Mouse (Mus musculus): ENCODE measurements around the gene Ide. TPM values are rescaled to one million over a fixed set of nuclear protein-coding genes. Genes with fewer than 3 reads are reported as not detected.

The Ide gene
- polyA plus RNA-seq, 1 experiment from 2014 or later = 30.5 TPM

DNA sequence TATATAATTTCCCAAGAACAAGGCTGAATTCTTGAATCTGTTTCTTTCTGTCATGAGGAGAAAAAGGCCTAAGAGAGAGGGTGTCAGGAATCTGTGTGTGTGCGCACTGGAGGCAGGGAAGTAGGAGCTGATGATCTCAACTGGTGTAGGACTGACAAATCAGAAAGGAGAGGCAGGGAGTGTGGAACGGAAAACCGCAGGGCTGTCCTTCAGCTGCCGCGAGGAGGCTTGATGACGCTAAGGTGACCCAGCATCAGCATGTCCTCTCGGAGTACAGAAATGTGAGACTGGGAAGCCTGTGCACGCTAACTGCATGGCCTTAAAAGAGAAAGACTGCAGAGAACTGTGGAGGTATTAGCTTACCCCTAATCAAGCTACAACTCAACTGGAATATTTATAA is 46.7 kb downstream of the Ide start:
- Histone ChIP-seq H3K4me1 (replicated peaks; ENCODE audit: control insufficient read depth, insufficient read depth, low read length) (no peaks in the 10 kb centered on the region), H3K27me3 (replicated peaks; ENCODE audit: control insufficient read depth, insufficient read depth, low read length) (no peaks in the 10 kb centered on the region), H3K36me3 (ENCODE audit: control insufficient read depth, insufficient read depth) (no peaks in the 10 kb centered on the region; the same call in 1 of the 2 replicates), H3K4me3 (ENCODE audit: low read depth, low read length) (no peak overlapping the region), H3K9ac (ENCODE audit: low read depth, low read length) (no peak overlapping the region), H3K9me3 (ENCODE audit: control insufficient read depth) (no peaks in the 10 kb centered on the region), H3K4me2 (replicated peaks; ENCODE audit: low read depth) (no peak overlapping the region), H3K27ac (ENCODE audit: low read depth, low read length) (no peak overlapping the region)
- no peak for ATAC-seq
- WGBS = 81% methylated on average over 8 of the region's 8 CpGs
- no peak for TF ChIP-seq CTCF (IDR thresholded peaks at IDR 0.05; ENCODE audit: low read depth)

GRCm38 (mm10) chr19:37284775-37285174 is 52.9 kb downstream of the Ide start:
- ATAC-seq = no peak
- 90% methylated on average over 9 of the region's 9 CpGs for WGBS
- no peaks in the 10 kb centered on the region for H3K9me3 ChIP-seq (ENCODE audit: control insufficient read depth)
- no peak for TF ChIP-seq CTCF (IDR thresholded peaks at IDR 0.05; ENCODE audit: low read depth)
- no peak overlapping the region for H3K27ac ChIP-seq (ENCODE audit: low read depth, low read length)
- H3K4me3 ChIP-seq (ENCODE audit: low read depth, low read length) = no peak overlapping the region
- H3K27me3 ChIP-seq (replicated peaks; ENCODE audit: control insufficient read depth, insufficient read depth, low read length) = no peaks in the 10 kb centered on the region
- no peaks in the 10 kb centered on the region for H3K4me1 ChIP-seq (replicated peaks; ENCODE audit: control insufficient read depth, insufficient read depth, low read length)
- H3K9ac ChIP-seq (ENCODE audit: low read depth, low read length) = no peak overlapping the region
- H3K4me2 ChIP-seq (replicated peaks; ENCODE audit: low read depth) = no peak overlapping the region
- peaks cover 40% of the 10 kb centered on the region; the same call in 1 of the 2 replicates for H3K36me3 ChIP-seq (ENCODE audit: control insufficient read depth, insufficient read depth)

- Histone ChIP-seq H3K4me2 (replicated peaks; ENCODE audit: low read depth) (no peak overlapping the region), H3K27me3 (replicated peaks; ENCODE audit: control insufficient read depth, insufficient read depth, low read length) (no peaks in the 10 kb centered on the region), H3K4me3 (ENCODE audit: low read depth, low read length) (no peak overlapping the region), H3K27ac (ENCODE audit: low read depth, low read length) (no peak overlapping the region), H3K36me3 (ENCODE audit: control insufficient read depth, insufficient read depth) (peaks cover 48% of the 10 kb centered on the region; the same call in 1 of the 2 replicates), H3K4me1 (replicated peaks; ENCODE audit: control insufficient read depth, insufficient read depth, low read length) (no peaks in the 10 kb centered on the region), H3K9ac (ENCODE audit: low read depth, low read length) (no peak overlapping the region), H3K9me3 (ENCODE audit: control insufficient read depth) (no peaks in the 10 kb centered on the region)
- TF ChIP-seq CTCF (IDR thresholded peaks at IDR 0.05; ENCODE audit: low read depth) = no peak
- 78% methylated on average over 6 of the region's 6 CpGs for WGBS
- no peak for ATAC-seq
These were observed 54.5 kb downstream of the Ide start for GRCm38 (mm10) chr19:37283166-37283565.

DNA sequence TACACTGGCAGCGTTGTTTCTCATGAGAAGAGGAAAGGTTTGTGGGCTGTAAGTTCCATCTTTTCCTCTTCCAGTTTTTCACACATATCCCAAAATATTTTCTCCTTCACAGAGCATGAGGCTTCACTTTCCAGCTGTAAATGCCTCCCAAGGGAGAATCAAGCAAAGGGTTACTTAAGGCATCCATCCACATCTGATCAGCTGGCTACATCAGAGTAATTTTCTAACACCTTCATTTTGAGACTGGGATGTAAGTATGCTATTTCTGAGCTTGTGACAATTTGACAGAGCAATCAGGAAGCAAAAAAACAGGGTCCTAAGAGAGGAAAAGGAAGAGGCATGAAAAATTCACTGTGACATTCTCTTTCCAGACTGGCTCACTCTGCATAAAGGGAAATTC is 55.9 kb downstream of the Ide start:
- Histone ChIP-seq H3K36me3 (ENCODE audit: control insufficient read depth, insufficient read depth) (peaks cover 62% of the 10 kb centered on the region), H3K4me1 (replicated peaks; ENCODE audit: control insufficient read depth, insufficient read depth, low read length) (no peaks in the 10 kb centered on the region), H3K4me3 (ENCODE audit: low read depth, low read length) (no peak overlapping the region), H3K27ac (ENCODE audit: low read depth, low read length) (no peak overlapping the region), H3K9ac (ENCODE audit: low read depth, low read length) (no peak overlapping the region), H3K9me3 (ENCODE audit: control insufficient read depth) (no peaks in the 10 kb centered on the region), H3K4me2 (replicated peaks; ENCODE audit: low read depth) (no peak overlapping the region), H3K27me3 (replicated peaks; ENCODE audit: control insufficient read depth, insufficient read depth, low read length) (no peaks in the 10 kb centered on the region)
- 86% methylated on average over 1 of the region's 1 CpGs for WGBS
- ATAC-seq = no peak
- TF ChIP-seq CTCF (IDR thresholded peaks at IDR 0.05; ENCODE audit: low read depth) = no peak

DNA sequence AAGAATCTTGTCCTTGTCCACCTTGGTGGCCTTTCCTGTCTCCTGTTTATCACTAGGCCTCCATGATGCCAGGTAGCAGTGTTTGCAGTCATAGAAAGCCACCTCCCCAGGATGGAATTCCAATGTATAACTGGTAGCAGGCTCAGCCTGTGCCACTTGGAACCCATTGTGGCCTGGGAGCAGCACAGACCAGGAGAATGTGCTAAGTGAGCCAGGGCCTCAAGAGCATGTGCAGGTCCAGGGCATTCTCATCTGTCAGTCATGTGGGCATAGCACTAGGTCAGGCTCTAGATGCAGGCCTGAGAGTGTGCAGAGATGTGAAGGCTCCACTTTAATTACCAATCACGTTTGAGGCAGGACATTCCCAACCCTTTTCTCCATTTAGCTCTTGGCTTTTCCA is 58.5 kb downstream of the Ide start:
- Histone ChIP-seq H3K27ac (ENCODE audit: low read depth, low read length) (no peak overlapping the region), H3K9me3 (ENCODE audit: control insufficient read depth) (no peaks in the 10 kb centered on the region), H3K4me3 (ENCODE audit: low read depth, low read length) (no peak overlapping the region), H3K36me3 (ENCODE audit: control insufficient read depth, insufficient read depth) (peaks cover 66% of the 10 kb centered on the region), H3K9ac (ENCODE audit: low read depth, low read length) (no peak overlapping the region), H3K27me3 (replicated peaks; ENCODE audit: control insufficient read depth, insufficient read depth, low read length) (no peaks in the 10 kb centered on the region), H3K4me2 (replicated peaks; ENCODE audit: low read depth) (no peak overlapping the region), H3K4me1 (replicated peaks; ENCODE audit: control insufficient read depth, insufficient read depth, low read length) (no peaks in the 10 kb centered on the region)
- no peak for TF ChIP-seq CTCF (IDR thresholded peaks at IDR 0.05; ENCODE audit: low read depth)
- 85% methylated on average over 1 of the region's 1 CpGs for WGBS
- no peak for ATAC-seq

DNA sequence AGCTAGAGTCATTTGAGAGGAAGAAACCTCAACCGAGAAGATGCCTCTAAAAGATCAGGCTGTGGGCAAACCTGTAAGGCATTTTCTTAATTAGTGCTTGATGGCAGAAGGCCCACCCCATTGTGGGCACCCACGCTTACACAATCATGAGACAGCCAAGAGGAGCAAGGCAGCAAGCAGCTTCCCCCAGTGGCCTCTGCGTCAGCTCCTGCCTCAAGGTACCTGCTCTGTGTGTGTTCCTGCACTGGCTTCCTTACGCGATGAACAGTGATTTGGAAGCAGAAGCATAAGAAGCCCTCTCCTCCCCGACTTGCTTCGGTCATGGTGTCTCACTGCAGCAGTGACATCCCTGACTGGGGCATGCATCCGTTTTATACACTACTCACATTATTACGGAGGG is 62.1 kb downstream of the Ide start:
- no peak overlapping the region for H3K27ac ChIP-seq (ENCODE audit: low read depth, low read length)
- WGBS = 94% methylated on average over 9 of the region's 9 CpGs

GRCm38 (mm10) chr19:37269106-37269505 is 68.5 kb downstream of the Ide start:
- H3K4me1 ChIP-seq (replicated peaks; ENCODE audit: control insufficient read depth, insufficient read depth, low read length) = no peaks in the 10 kb centered on the region
- H3K9ac ChIP-seq (ENCODE audit: low read depth, low read length) = no peak overlapping the region
- H3K27me3 ChIP-seq (replicated peaks; ENCODE audit: control insufficient read depth, insufficient read depth, low read length) = no peaks in the 10 kb centered on the region
- 91% methylated on average over 16 of the region's 16 CpGs for WGBS
- no peak for ATAC-seq
- no peak for TF ChIP-seq CTCF (IDR thresholded peaks at IDR 0.05; ENCODE audit: low read depth)
- no peak overlapping the region for H3K27ac ChIP-seq (ENCODE audit: low read depth, low read length)
- no peaks in the 10 kb centered on the region for H3K9me3 ChIP-seq (ENCODE audit: control insufficient read depth)
- no peak overlapping the region for H3K4me3 ChIP-seq (ENCODE audit: low read depth, low read length)
- H3K36me3 ChIP-seq (ENCODE audit: control insufficient read depth, insufficient read depth) = peaks cover 17% of the 10 kb centered on the region; the same call in 1 of the 2 replicates
- no peak overlapping the region for H3K4me2 ChIP-seq (replicated peaks; ENCODE audit: low read depth)

More for the DNA sequence above, 62.1 kb downstream of the Ide start:
- TF ChIP-seq CTCF (IDR thresholded peaks at IDR 0.05; ENCODE audit: low read depth) = no peak
- Histone ChIP-seq H3K36me3 (ENCODE audit: control insufficient read depth, insufficient read depth) (peaks cover 52% of the 10 kb centered on the region), H3K9ac (ENCODE audit: low read depth, low read length) (no peak overlapping the region), H3K9me3 (ENCODE audit: control insufficient read depth) (no peaks in the 10 kb centered on the region), H3K4me2 (replicated peaks; ENCODE audit: low read depth) (no peak overlapping the region), H3K27me3 (replicated peaks; ENCODE audit: control insufficient read depth, insufficient read depth, low read length) (no peaks in the 10 kb centered on the region), H3K4me1 (replicated peaks; ENCODE audit: control insufficient read depth, insufficient read depth, low read length) (no peaks in the 10 kb centered on the region), H3K4me3 (ENCODE audit: low read depth, low read length) (no peak overlapping the region)
- ATAC-seq = no peak

Data from intestine, postnatal 0 days (tissue).